Mouse (Mus musculus): ENCODE results near the gene Ccdc80.

GRCm38 (mm10) chr16:45061140-45061539 lies 32.1 kb upstream of the Ccdc80 start:
- TF ChIP-seq CTCF (IDR thresholded peaks at IDR 0.05; ENCODE audit: low read depth) (no peak), EP300 (optimal IDR thresholded peaks at IDR 0.05) (no peak)
